Mouse (Mus musculus): ENCODE measurements around the gene Fam83f.

DNA sequence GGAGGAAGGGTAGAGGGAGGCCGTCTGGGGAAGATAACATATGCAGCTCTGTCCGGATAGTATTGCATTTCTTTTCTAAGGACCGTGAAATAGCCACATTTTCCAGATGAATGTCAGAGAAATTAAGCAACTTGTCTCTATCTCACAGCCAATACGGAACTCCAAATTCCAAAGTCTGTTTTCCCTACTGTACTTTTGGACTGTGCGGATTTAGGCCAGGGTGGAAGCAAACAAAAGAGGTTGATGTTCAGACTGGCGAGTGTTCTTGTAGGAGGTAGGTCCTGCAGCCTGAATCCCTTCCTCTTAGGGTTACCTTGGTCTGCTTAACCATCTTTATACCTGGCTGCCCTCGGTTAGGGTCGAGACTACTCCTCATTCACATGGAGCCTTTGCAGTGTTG lies 10.7 kb downstream of the Fam83f start:
- no peak for TF ChIP-seq NRF1 (IDR thresholded peaks at IDR 0.05; ENCODE audit: insufficient read depth, low read depth, low read length, poor library complexity, severe bottlenecking)
- no peak for TF ChIP-seq POLR2A (IDR thresholded peaks at IDR 0.05; ENCODE audit: control insufficient read depth in 1 of 2, insufficient read depth in 1 of 2, low read depth in 1 of 2, low read length in 2 of 2, poor library complexity in 1 of 2)
- TF ChIP-seq E2F4 (IDR thresholded peaks at IDR 0.05; ENCODE audit: borderline replicate concordance, low read depth, low read length): no peak
- TF ChIP-seq TCF12 (IDR thresholded peaks at IDR 0.05; ENCODE audit: low read depth, low read length): no peak
- TF ChIP-seq ZMIZ1 (IDR thresholded peaks at IDR 0.05; ENCODE audit: low read depth, low read length): no peak
- TF ChIP-seq MAZ (IDR thresholded peaks at IDR 0.05; ENCODE audit: low read depth, low read length): no peak
- no peak for TF ChIP-seq CHD2 (IDR thresholded peaks at IDR 0.05; ENCODE audit: low read length)
- TF ChIP-seq USF1 (IDR thresholded peaks at IDR 0.05; ENCODE audit: low read depth, low read length): no peak
- TF ChIP-seq CTCF (IDR thresholded peaks at IDR 0.05 in 2 of 3, conservative IDR thresholded peaks at IDR 0.05 in 1 of 3; ENCODE audit: control insufficient read depth in 1 of 3, insufficient read depth in 1 of 3, low read depth in 2 of 3, low read length in 3 of 3, poor library complexity in 1 of 3, severe bottlenecking in 1 of 3): no peak
- no peak for TF ChIP-seq SMC3 (IDR thresholded peaks at IDR 0.05; ENCODE audit: low read depth, low read length)
- no peak for TF ChIP-seq RCOR1 (IDR thresholded peaks at IDR 0.05; ENCODE audit: low read depth, low read length)
- no peak for TF ChIP-seq GATA1 (IDR thresholded peaks at IDR 0.05; ENCODE audit: low read depth, low read length)
- no peak for TF ChIP-seq USF2 (IDR thresholded peaks at IDR 0.05; ENCODE audit: borderline replicate concordance in 1 of 2, insufficient read depth in 1 of 2, low read depth in 1 of 2, low read length in 2 of 2)
- no peak for TF ChIP-seq ZNF384 (IDR thresholded peaks at IDR 0.05; ENCODE audit: low read depth, low read length)

Data from MEL (cell line).